ENCODE assay signal across 10 mouse cellular contexts in genomic region chr2:131128636-131129157, GRCm38 (mm10). TPM values are rescaled to one million over a fixed set of nuclear protein-coding genes. Genes with fewer than 3 reads are reported as not detected.
DNase-seq lines count a peak whose midpoint lies in the region; ATAC-seq and TF ChIP-seq lines count a peak whose summit lies in the region.
"Had no signal": no experiment of that assay in that cellular context is flagged by ENCODE, and none has a peak within 500 bp of the region (broad histone marks: within the 10 kb centered on the region; RNA-seq: fewer than 3 reads in every experiment).

No protein-coding gene starts in this region.

- no peak for ATAC-seq in kidney, embryonic 16.5 days (ENCODE audit: low FRiP score, low TSS enrichment)
- no peak for ATAC-seq in heart, embryonic 14.5 days (ENCODE audit: insufficient number of reproducible peaks, insufficient read depth, low FRiP score, low read depth)
- ATAC-seq in limb, embryonic 12.5 days (ENCODE audit: insufficient number of reproducible peaks, insufficient read depth, low FRiP score, low TSS enrichment, low read depth) = no peak

- no peak for TF ChIP-seq CTCF in cortical plate, adult 2 months (IDR thresholded peaks at IDR 0.05; ENCODE audit: extremely low read depth, insufficient read depth, low read length)

- H3K36me3 ChIP-seq in kidney, embryonic 16.5 days (ENCODE audit: insufficient read depth, low read length) = no peaks in the 10 kb centered on the region
- no peaks in the 10 kb centered on the region for H3K36me3 ChIP-seq in heart, embryonic 14.5 days (ENCODE audit: control insufficient read depth, insufficient read depth, low read length)
- peaks cover 26% of the 10 kb centered on the region; the same call in 1 of the 2 replicates for H3K36me3 ChIP-seq in limb, embryonic 12.5 days

- H3K9ac ChIP-seq in kidney, embryonic 16.5 days (replicated peaks; ENCODE audit: low read length) = 0 out of 2 replicates have a peak overlapping the region, but pooled peaks have one; percentile 73
- 0 out of 2 replicates have a peak overlapping the region, but pooled peaks have one; percentile 6 for H3K9ac ChIP-seq in heart, embryonic 14.5 days (ENCODE audit: low read length)
- H3K9ac ChIP-seq in limb, embryonic 12.5 days (replicated peaks) = no peak overlapping the region

- peak overlapping the region; percentile 58 for H3K4me3 ChIP-seq in kidney, embryonic 16.5 days (ENCODE audit: low read length)
- H3K4me3 ChIP-seq in cortical plate, adult 2 months (ENCODE audit: insufficient read depth, low read length) = no peak overlapping the region
- peak overlapping the region in 1 of 2 experiments; percentile 58; a peak in 2 of 4 replicates for H3K4me3 ChIP-seq in heart, embryonic 14.5 days (ENCODE audit: control insufficient read depth in 1 of 2, insufficient read depth in 1 of 2, low read depth in 1 of 2, low read length in 2 of 2)
- 0 out of 2 replicates have a peak overlapping the region, but pooled peaks have one; percentile 70 for H3K4me3 ChIP-seq in limb, embryonic 12.5 days (replicated peaks)

- H3K27me3 ChIP-seq in kidney, embryonic 16.5 days (ENCODE audit: insufficient read depth, low read length) = no peaks in the 10 kb centered on the region
- H3K27me3 ChIP-seq in heart, embryonic 14.5 days (ENCODE audit: control insufficient read depth, insufficient read depth, low read length) = no peaks in the 10 kb centered on the region
- no peaks in the 10 kb centered on the region for H3K27me3 ChIP-seq in limb, embryonic 12.5 days

- no peak overlapping the region for H3K27ac ChIP-seq in kidney, embryonic 16.5 days (ENCODE audit: low read length)
- 0 out of 2 replicates have a peak overlapping the region, but pooled peaks have one; percentile 61 for H3K27ac ChIP-seq in cortical plate, adult 2 months (ENCODE audit: insufficient read depth, low read length)
- no peak overlapping the region for H3K27ac ChIP-seq in heart, embryonic 14.5 days (replicated peaks in 1 of 2; ENCODE audit: control insufficient read depth in 1 of 2, insufficient read depth in 1 of 2, low read depth in 2 of 2, low read length in 2 of 2)
- no peak overlapping the region for H3K27ac ChIP-seq in limb, embryonic 12.5 days

- peaks cover 34% of the 10 kb centered on the region for H3K4me1 ChIP-seq in kidney, embryonic 16.5 days (ENCODE audit: insufficient read depth, low read length)
- H3K4me1 ChIP-seq in cortical plate, adult 2 months (ENCODE audit: control insufficient read depth, insufficient read depth, low read length) = no peaks in the 10 kb centered on the region
- H3K4me1 ChIP-seq in heart, embryonic 14.5 days (ENCODE audit: control insufficient read depth in 2 of 2, insufficient read depth in 2 of 2, low read length in 2 of 2) = peaks cover 6 to 18% of the 10 kb centered on the region in 2 experiments
- peaks cover 35% of the 10 kb centered on the region for H3K4me1 ChIP-seq in limb, embryonic 12.5 days (replicated peaks)

- no peak for TF ChIP-seq POLR2A in cortical plate, adult 2 months (IDR thresholded peaks at IDR 0.05; ENCODE audit: extremely low read depth, insufficient read depth, low read length)

- no peak for DNase-seq in kidney, adult 18-20 months
- DNase-seq in frontal cortex, postnatal 36 days (ENCODE audit: low spot score in 2 of 2) = no peak
- no peak for DNase-seq in adrenal gland, postnatal 25 days
- no peak for DNase-seq in frontal cortex, postnatal 14 days (ENCODE audit: low spot score in 2 of 2)
- DNase-seq: adrenal gland, adult 2 months; thymus, postnatal 4 days had no signal

- no peaks in the 10 kb centered on the region for H3K9me3 ChIP-seq in kidney, embryonic 16.5 days (ENCODE audit: low read length)
- no peaks in the 10 kb centered on the region for H3K9me3 ChIP-seq in heart, embryonic 14.5 days (ENCODE audit: control insufficient read depth, low read length)
- no peaks in the 10 kb centered on the region for H3K9me3 ChIP-seq in limb, embryonic 12.5 days

- WGBS in kidney, embryonic 16.5 days = 77% methylated on average over 3 of the region's 3 CpGs
- whole genome bisulfite sequencing in heart, embryonic 14.5 days = 71% methylated on average over 3 of the region's 3 CpGs
- WGBS in limb, embryonic 12.5 days = 86% methylated on average over 3 of the region's 3 CpGs

- H3K4me2 ChIP-seq in kidney, embryonic 16.5 days (replicated peaks; ENCODE audit: low read depth, low read length) = peak overlapping the region; percentile 60
- H3K4me2 ChIP-seq in heart, embryonic 14.5 days (ENCODE audit: low read length) = peak overlapping the region; percentile 91
- peak overlapping the region; percentile 75 for H3K4me2 ChIP-seq in limb, embryonic 12.5 days

RNA-seq across cellular contexts. Expression of gene Hspa12b, which starts 1.6 kb away (rescaled TPM):
- polyA plus RNA-seq in kidney, embryonic 16.5 days (2015; fragmentation: Nextera tagmentation; extraction: Ambion mirVana) = 22.2 and 23.7 TPM in 2 replicates
- 10.2 and 10.5 TPM in 2 replicates for polyA plus RNA-seq in cortical plate, adult 2 months (2012; rRNA removed)
- 5.8 and 6.3 TPM in 2 replicates for polyA plus RNA-seq in heart, embryonic 14.5 days (2014; fragmentation: Nextera tagmentation; extraction: Ambion mirVana)
- 20.7 and 21.2 TPM in 2 replicates for polyA plus RNA-seq in limb, embryonic 12.5 days (2016; fragmentation: Nextera tagmentation; extraction: Ambion mirVana)
- total RNA-seq in adrenal gland, postnatal 25 days (2021) = 10.8 and 12.2 TPM in 2 replicates

RNA-seq across cellular contexts. Expression of gene Gm11037, which starts 4.6 kb away (rescaled TPM):
- polyA plus RNA-seq in kidney, embryonic 16.5 days (2015; fragmentation: Nextera tagmentation; extraction: Ambion mirVana) = not detected in 2 replicates
- not detected in 2 replicates for polyA plus RNA-seq in cortical plate, adult 2 months (2012; rRNA removed)
- not detected in 2 replicates for polyA plus RNA-seq in heart, embryonic 14.5 days (2014; fragmentation: Nextera tagmentation; extraction: Ambion mirVana)
- not detected in 2 replicates for polyA plus RNA-seq in limb, embryonic 12.5 days (2016; fragmentation: Nextera tagmentation; extraction: Ambion mirVana)
- not detected in 2 replicates for total RNA-seq in adrenal gland, postnatal 25 days (2021)
- total RNA-seq: adrenal gland, adult 2 months had no signal
- polyA plus RNA-seq: adrenal gland, adult 2 months had no signal

RNA-seq across cellular contexts. Expression of gene 1700037H04Rik, which starts 31.2 kb away (rescaled TPM):
- polyA plus RNA-seq in kidney, embryonic 16.5 days (2015; fragmentation: Nextera tagmentation; extraction: Ambion mirVana) = 98.2 and 101 TPM in 2 replicates
- polyA plus RNA-seq in cortical plate, adult 2 months (2012; rRNA removed) = 110 and 130 TPM in 2 replicates
- 71.0 and 80.3 TPM in 2 replicates for polyA plus RNA-seq in heart, embryonic 14.5 days (2014; fragmentation: Nextera tagmentation; extraction: Ambion mirVana)
- polyA plus RNA-seq in limb, embryonic 12.5 days (2016; fragmentation: Nextera tagmentation; extraction: Ambion mirVana) = 58.2 and 62.2 TPM in 2 replicates
- total RNA-seq in adrenal gland, postnatal 25 days (2021) = 59.8 and 74.8 TPM in 2 replicates

RNA-seq across cellular contexts. Expression of gene Siglec1, which starts 42.1 kb away (rescaled TPM):
- polyA plus RNA-seq in kidney, embryonic 16.5 days (2015; fragmentation: Nextera tagmentation; extraction: Ambion mirVana) = 0.29 and 0.46 TPM in 2 replicates
- 0.21 and 0.35 TPM in 2 replicates for polyA plus RNA-seq in cortical plate, adult 2 months (2012; rRNA removed)
- polyA plus RNA-seq in heart, embryonic 14.5 days (2014; fragmentation: Nextera tagmentation; extraction: Ambion mirVana) = 0.54 and 0.63 TPM in 2 replicates
- polyA plus RNA-seq in limb, embryonic 12.5 days (2016; fragmentation: Nextera tagmentation; extraction: Ambion mirVana) = 0.13 and 0.14 TPM in 2 replicates
- total RNA-seq in adrenal gland, postnatal 25 days (2021) = 2.6 and 2.7 TPM in 2 replicates

RNA-seq across cellular contexts. Expression of gene Cenpb, which starts 51.2 kb away (rescaled TPM):
- 9.7 and 10.1 TPM in 2 replicates for polyA plus RNA-seq in kidney, embryonic 16.5 days (2015; fragmentation: Nextera tagmentation; extraction: Ambion mirVana)
- 82.1 and 87.2 TPM in 2 replicates for polyA plus RNA-seq in cortical plate, adult 2 months (2012; rRNA removed)
- polyA plus RNA-seq in heart, embryonic 14.5 days (2014; fragmentation: Nextera tagmentation; extraction: Ambion mirVana) = 6.2 and 7.0 TPM in 2 replicates
- 11.8 and 14.9 TPM in 2 replicates for polyA plus RNA-seq in limb, embryonic 12.5 days (2016; fragmentation: Nextera tagmentation; extraction: Ambion mirVana)
- total RNA-seq in adrenal gland, postnatal 25 days (2021) = 52.9 and 66.5 TPM in 2 replicates
